10 mouse cellular contexts compared by ENCODE assay signal in the genomic region with DNA sequence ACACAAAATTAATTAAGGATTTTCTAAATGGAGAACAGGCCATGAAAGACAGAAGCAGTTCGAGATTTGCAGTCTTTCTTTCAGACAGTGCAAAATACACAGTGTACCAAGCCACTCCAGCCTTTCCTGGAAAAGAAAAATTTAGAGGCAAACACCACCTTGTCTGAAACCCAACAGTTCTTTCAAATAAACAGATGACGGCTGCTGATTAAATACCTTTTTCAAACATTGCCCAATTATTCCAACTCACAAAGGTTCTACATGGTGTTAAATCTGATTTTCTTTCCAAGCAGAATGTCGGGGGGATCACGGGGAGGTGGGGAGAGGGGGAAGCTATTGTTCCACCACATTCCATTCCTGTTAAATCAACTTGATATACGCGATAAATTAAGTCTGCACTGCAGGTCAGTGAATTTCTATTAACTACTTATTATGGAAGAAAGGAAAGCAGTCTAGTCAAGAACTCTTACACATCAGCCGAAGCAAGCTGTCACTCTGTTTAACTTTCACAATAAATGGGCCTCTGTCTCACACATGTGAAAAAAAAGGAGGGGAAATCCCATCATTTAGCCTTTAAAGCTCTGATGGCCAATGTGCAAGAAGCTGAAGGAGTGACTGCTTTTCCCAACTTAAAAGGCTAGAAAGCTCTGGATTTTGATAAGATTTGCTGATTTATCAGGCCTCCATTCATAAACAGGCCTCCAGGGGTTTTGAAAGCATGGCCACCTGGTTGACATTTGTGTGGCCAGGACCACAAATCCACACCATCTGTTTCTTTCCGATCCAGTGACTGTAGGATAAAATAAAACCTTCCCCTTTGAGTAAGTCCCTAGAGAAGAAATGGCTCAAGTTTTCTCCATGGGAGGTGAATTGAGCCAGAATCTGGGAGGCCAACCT.
DNase-seq lines count a peak whose midpoint lies in the region; ATAC-seq and TF ChIP-seq lines count a peak whose summit lies in the region.
"Had no signal": no experiment of that assay in that cellular context is flagged by ENCODE, and none has a peak within 500 bp of the region (broad histone marks: within the 10 kb centered on the region; RNA-seq: fewer than 3 reads in every experiment).

No protein-coding gene starts in this region.

- H3K9ac ChIP-seq in forebrain, embryonic 12.5 days, result no peak overlapping the region
- H3K9ac ChIP-seq in limb, embryonic 13.5 days, result no peak overlapping the region
- H3K9ac ChIP-seq in stomach, embryonic 14.5 days (replicated peaks; ENCODE audit: low read depth, low read length), result no peak overlapping the region

- peak overlapping the region; percentile 38 for H3K4me2 ChIP-seq in forebrain, embryonic 12.5 days
- peak overlapping the region; percentile 46 for H3K4me2 ChIP-seq in limb, embryonic 13.5 days (replicated peaks)
- peak overlapping the region; percentile 25 for H3K4me2 ChIP-seq in stomach, embryonic 14.5 days (replicated peaks; ENCODE audit: low read depth, low read length)

- 3% methylated on average over 8 of the region's 8 CpGs for WGBS in forebrain, embryonic 12.5 days
- 12% methylated on average over 8 of the region's 8 CpGs for WGBS in limb, embryonic 13.5 days
- WGBS in stomach, embryonic 14.5 days, result 9% methylated on average over 8 of the region's 8 CpGs

- no peaks in the 10 kb centered on the region for H3K36me3 ChIP-seq in forebrain, embryonic 12.5 days (replicated peaks)
- no peaks in the 10 kb centered on the region for H3K36me3 ChIP-seq in limb, embryonic 13.5 days
- H3K36me3 ChIP-seq in stomach, embryonic 14.5 days (ENCODE audit: control insufficient read depth, insufficient read depth, low read length), result no peaks in the 10 kb centered on the region
- H3K36me3 ChIP-seq: heart, embryonic 10.5 days had no signal

- H3K4me3 ChIP-seq in layer of hippocampus, adult 2 months, result no peak overlapping the region
- H3K4me3 ChIP-seq in forebrain, embryonic 12.5 days (replicated peaks), result no peak overlapping the region
- H3K4me3 ChIP-seq in limb, embryonic 13.5 days, result no peak overlapping the region
- H3K4me3 ChIP-seq in stomach, embryonic 14.5 days (ENCODE audit: low read depth, low read length), result no peak overlapping the region
- H3K4me3 ChIP-seq: heart, embryonic 10.5 days had no signal

- peaks cover 18% of the 10 kb centered on the region for H3K27me3 ChIP-seq in forebrain, embryonic 12.5 days
- H3K27me3 ChIP-seq in limb, embryonic 13.5 days, result no peaks in the 10 kb centered on the region
- no peaks in the 10 kb centered on the region for H3K27me3 ChIP-seq in stomach, embryonic 14.5 days (ENCODE audit: control insufficient read depth, insufficient read depth, low read length)

- no peak for TF ChIP-seq CTCF in layer of hippocampus, adult 2 months (conservative IDR thresholded peaks at IDR 0.05)

- H3K4me1 ChIP-seq in forebrain, embryonic 12.5 days, result peaks cover 25% of the 10 kb centered on the region
- H3K4me1 ChIP-seq in limb, embryonic 13.5 days, result peaks cover 20% of the 10 kb centered on the region
- H3K4me1 ChIP-seq in stomach, embryonic 14.5 days (ENCODE audit: control insufficient read depth, insufficient read depth, low read length), result peaks cover 4% of the 10 kb centered on the region; the same call in 1 of the 2 replicates
- H3K4me1 ChIP-seq: heart, embryonic 10.5 days had no signal

- DNase-seq in layer of hippocampus, adult 2 months (ENCODE audit: low spot score in 2 of 2), result peak in 1 of 2 experiments; percentile 2
- DNase-seq in layer of hippocampus, adult 9-11 months, result no peak
- no peak for DNase-seq in left cerebral cortex, postnatal 36 days (ENCODE audit: low spot score in 2 of 2)
- DNase-seq in ovary, postnatal 10 days (ENCODE audit: low spot score), result no peak
- no peak for DNase-seq in adrenal gland, postnatal 36 days
- DNase-seq: adrenal gland, postnatal 10 days had no signal

- peak; percentile 86 for ATAC-seq in forebrain, embryonic 12.5 days (ENCODE audit: low FRiP score)
- no peak for ATAC-seq in limb, embryonic 13.5 days (ENCODE audit: low FRiP score, low read depth)
- ATAC-seq in stomach, embryonic 14.5 days (ENCODE audit: insufficient number of reproducible peaks, insufficient read depth, low FRiP score, low read depth), result peak; percentile 63; the same call in 1 of the 2 replicates

- H3K27ac ChIP-seq in layer of hippocampus, adult 2 months, result peak overlapping the region; percentile 69; the same call in 1 of the 2 replicates
- peak overlapping the region; percentile 92 for H3K27ac ChIP-seq in forebrain, embryonic 12.5 days
- H3K27ac ChIP-seq in limb, embryonic 13.5 days, result no peak overlapping the region
- no peak overlapping the region for H3K27ac ChIP-seq in stomach, embryonic 14.5 days (ENCODE audit: low read length)
- H3K27ac ChIP-seq: heart, embryonic 10.5 days had no signal

- no peaks in the 10 kb centered on the region for H3K9me3 ChIP-seq in forebrain, embryonic 12.5 days
- no peaks in the 10 kb centered on the region for H3K9me3 ChIP-seq in limb, embryonic 13.5 days
- H3K9me3 ChIP-seq in stomach, embryonic 14.5 days (ENCODE audit: control insufficient read depth, low read depth, low read length), result no peaks in the 10 kb centered on the region
- H3K9me3 ChIP-seq: heart, embryonic 10.5 days had no signal

- intact Hi-C loops in left cerebral cortex, postnatal 36 days (cut with DNase I), result no loop called here

Comparison
In these comparisons a context has a peak if more than half of its experiments do, and no peak if none do; other contexts are left out.
1. H3K27ac ChIP-seq: peak in layer of hippocampus, adult 2 months (single experiment) and forebrain, embryonic 12.5 days (single experiment); none in limb, embryonic 13.5 days (single experiment) and stomach, embryonic 14.5 days (single experiment).
2. Peak in every context shown above with its lines, with median percentiles within 50 percentile points of each other: H3K4me2 ChIP-seq.